Mouse (Mus musculus) left cerebral cortex, postnatal 4 days (tissue): ENCODE measurements around the gene Chn2. TPM values are rescaled to one million over a fixed set of nuclear protein-coding genes. Genes with fewer than 3 reads are reported as not detected.

Source experiments
- DNase-seq: peaks from one replicate; pipeline ENCODE4 v3.0.0-alpha.2; 2022
- intact Hi-C: fragments of 180-260 bp; cut with DNase I; formaldehyde crosslinking; loops from one replicate; pipeline ENCODE4 v1.15.1; 2025
- total RNA-seq, 2 experiments: library from RNA; stranded (reverse); gene quantifications; 2 replicates each; pipeline ENCODE4 v1.2.3; 2021

Gene Chn2
- total RNA-seq, 2 experiments from 2014 or later: 55.6 to 57.5 TPM

DNA sequence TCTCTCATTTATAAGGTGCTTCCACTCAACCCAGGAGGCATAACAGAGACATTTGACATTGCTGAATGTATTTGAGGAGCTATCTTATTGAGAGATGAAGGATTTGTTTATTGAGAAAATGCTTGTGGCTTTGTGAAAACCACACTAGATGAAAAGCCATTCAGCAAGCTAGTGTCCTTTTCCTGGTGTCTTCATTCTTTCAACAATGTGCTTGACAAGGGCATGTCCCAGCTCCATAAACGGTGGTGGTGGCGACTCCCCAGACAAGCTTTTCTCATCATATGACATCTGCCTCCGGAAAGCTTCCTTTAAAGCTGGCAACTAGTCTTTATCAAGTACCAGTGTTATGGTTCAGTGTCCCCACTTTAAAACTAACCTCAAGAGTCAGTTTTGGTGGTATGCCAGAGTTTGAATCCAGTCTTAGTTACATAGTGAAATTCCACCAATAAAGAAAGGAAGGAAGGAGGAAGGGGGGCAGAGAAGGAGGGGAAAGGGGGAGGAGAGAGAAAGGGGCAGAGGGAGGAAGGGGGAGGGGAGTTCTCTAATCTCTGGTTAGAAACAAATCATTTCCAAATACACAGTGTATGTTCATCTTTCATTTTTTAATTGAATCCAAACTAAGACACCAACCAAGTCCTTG is 286.0 kb downstream of the Chn2 start, which contains the start of gene Prr15:
Gene Prr15 (plus strand): TSS at position 590 of the 640 bp plus-strand sequence.
- no peak for DNase-seq
- intact Hi-C loops: no loop called here

DNA sequence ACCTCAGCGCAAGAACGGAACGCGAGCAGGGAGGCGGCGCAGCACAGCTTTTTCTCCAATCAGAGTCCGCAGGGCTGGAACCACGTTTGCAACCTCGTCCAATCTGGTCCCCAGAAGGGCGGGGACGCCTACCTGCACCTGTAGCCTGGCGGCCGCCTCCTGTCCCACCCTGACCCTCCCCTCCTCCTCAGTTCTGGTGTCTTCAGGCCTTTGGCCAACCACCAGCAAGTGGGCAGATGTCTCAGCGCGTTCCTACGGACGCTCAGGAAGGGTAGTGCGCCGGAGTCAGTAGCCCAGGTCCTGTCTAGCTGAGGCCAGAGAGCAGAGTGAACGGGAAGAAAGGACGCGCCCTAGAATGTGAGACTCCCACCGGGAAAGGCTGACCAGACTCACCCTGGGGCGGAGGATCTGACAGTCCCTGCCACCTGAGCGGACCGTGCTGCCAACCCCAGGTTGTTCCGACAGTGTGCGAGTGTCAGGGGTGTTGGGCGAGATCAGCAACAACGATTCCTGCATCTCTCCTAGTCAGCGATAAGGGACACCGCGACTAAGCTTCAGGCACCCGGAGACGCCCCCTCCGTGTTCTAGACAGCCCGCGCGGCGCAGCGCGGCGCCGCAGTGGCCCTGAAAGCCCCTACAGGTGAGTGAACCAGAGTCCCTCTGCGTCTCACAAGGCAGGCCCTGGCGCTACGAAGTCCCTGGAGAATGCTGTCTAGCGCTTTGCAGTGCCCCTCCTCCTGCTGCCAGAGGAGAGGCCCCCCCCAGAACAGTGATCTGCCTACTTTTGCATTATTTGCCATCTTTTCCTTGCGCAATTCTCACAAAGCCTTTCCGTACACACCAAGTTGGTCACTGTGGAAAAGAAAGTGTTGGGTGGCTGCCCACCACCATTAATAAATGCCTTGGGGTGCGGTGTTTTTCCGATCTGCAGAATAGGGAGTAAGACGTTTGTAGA is 287.6 kb downstream of the Chn2 start:
- DNase-seq: peak; percentile 35
- intact Hi-C loops: no loop called here

DNA sequence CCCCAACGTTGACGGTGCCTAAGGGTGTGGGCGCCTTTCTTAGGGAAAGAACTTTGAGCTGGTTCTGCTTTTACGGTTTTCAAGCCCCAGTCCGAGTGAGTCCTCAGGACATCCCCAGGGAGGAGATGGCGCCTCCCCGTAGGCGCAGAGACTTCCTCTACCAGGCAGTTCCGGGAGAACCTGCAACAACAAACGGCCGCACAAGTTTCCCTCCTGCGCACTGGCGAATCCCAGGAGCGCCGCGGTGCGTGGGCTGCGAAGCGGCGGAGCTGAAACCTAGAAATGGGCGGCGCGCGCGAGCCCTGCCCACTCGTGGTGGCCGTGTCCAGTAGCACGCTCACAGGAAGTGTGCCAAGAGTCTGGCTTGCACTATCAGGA is 288.3 kb downstream of the Chn2 start:
- peak; percentile 43 for DNase-seq
- intact Hi-C loops: no loop called here

DNA sequence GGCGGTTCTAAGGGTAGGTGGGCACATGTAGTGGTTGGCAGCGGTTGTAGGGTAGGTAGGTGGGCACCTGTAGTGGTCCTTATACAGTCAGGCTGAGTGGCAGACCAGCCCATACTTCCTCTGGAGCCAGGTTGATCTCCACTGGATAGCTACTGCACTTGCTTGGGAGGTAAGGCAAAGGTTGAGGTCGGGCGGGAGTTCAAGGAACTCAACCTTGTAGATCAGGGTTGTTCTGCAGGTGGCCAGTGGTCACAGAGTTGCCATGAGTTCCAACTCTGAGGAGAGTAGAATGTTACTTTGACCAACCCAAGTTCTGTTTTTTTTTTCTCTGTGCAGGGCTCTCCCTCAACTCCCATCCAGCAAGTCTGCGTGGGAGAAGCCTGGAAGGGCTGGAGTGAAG is 289.4 kb downstream of the Chn2 start:
- DNase-seq: no peak
- intact Hi-C loops: no loop called here

DNA sequence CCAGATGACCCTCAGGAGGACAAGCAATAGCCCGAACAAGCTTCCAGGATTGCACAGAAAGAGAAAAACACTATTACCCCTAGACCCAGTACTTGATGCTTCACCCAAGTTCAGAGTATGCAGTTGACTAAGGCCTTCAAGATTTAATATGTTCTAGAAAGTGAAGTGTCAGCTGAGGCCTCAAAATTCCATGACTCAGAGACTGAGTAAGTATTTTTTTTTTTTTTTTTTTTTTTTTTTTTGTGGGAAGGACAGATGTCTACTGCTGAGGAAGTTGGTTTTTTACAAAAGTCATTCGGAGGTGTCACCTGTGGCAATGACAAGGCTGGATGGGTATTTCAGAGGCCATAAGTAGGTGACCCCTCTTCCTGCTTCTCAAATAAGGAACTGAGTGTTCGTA is 290.2 kb downstream of the Chn2 start:
- intact Hi-C loops: no loop called here
- no peak for DNase-seq

DNA sequence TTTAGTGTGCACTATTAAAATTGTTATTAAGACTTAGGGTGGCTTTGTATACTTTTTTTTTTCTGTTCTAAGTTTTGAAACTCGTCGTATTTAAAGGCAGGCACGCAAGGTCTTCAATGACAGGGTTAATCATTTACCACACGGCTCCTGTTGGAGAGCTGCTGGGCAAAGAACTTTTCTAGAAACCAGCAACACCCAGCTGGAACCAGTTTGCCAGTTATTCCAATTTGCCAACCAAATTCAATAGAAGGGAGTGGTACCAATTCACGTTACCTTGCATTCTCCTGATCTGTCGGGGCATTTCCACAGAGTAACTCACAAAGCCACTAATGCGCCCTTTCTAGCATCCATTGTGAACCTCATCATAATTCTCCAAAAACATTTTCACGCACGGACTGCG is 290.8 kb downstream of the Chn2 start:
- intact Hi-C loops: no loop called here

DNA sequence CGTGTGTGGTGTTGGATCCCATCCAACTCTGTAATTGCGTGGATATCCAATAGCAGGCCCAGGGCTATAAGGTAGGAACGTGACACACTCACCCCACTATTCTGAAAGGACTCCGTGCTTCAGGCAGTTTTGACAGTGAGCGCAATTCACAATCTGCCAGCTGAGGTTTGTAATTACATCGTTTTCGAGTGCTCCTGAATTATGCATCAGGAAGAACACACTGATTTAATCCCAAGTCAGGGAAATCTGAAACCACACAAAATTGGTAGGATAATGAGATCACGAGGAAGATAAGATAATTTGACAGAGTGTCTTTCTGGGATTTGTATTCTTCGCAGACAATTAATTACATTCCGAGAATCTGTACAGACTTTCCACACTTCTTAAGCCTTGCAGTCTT is 292.4 kb downstream of the Chn2 start:
- intact Hi-C loops: no loop called here
- DNase-seq: no peak

More for the DNA sequence above, 290.8 kb downstream of the Chn2 start:
- DNase-seq: no peak

DNA sequence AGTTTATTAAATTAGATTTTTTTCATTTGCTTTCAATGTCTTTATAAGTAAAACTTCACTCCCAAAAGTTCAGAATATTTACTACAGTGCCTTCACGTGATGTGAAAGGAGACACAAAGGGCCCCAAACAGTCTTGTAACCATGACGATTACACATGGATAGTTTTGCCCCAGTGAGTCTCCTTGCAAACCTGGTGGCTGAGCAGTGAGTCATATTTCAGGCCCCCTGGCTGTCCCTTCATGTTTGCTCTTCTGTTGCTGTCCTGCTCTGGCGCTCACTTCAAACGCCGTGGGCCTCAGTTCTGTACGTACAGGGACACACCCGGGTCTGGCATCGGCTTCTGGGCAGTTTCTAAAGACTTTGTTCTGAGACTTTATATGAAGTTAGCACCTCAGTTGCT is 292.8 kb downstream of the Chn2 start:
- intact Hi-C loops: no loop called here
- DNase-seq: no peak

DNA sequence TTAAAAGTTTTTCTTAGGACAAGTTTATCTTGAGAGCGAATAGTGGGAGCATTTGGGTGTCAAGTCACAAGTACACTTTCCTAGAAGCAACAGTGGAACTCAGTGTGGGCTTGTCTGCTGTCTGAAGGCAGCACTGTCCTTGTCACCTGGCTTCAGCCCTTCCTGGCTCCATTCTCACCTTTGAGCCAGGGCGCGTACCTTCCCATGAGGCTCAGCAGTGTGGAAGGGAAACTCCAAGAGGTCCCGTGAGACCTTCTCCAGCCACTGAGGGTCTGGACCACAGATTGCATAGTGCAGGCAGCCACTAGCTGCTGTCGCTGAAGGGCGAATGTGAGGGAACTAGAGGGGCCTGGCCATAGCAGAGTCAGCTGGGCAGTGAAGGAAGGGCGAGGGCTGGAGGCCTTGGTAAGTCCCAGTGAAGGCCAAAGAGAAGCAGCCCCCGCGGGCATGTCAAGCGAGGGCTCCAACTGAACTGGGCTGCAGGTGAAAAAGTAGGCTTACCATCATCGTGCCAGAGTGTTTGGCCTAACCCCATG is 293.8 kb downstream of the Chn2 start:
- DNase-seq: no peak
- intact Hi-C loops: no loop called here

DNA sequence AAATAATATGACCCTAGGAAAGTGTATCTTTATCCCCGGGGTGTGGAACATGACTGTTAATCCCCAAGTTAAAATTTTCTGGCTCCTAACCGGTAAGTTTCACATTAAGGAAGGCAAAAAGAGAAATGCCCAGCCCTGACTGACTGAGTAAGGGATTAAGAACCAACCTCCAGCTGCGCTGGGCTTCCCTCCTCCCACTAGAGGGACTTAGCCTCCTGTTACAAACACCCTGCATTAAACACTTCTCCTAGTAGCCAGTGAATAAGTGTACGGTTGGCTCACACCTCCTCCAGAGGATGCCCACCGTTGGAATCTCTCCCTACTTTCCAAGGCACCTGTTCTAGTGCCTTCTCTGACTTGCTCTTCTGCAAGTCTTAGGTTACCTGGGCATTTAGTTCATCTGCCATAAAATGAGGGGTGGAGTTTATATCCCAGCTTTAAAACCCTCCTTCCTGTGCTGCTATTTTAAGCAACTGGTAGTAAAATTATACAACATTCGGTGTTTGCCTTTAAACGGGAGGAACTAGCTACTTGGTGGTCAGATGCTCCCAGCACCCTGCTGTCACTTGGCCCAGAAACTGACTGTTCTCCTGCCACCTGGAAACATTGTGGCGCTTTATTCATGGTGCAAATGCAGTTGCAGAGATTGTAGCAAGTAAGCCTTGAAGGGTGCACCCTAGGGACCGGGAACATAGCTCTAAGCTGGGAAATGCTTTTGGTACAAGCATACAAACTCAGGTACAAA is 294.5 kb downstream of the Chn2 start:
- no peak for DNase-seq
- intact Hi-C loops: no loop called here

DNA sequence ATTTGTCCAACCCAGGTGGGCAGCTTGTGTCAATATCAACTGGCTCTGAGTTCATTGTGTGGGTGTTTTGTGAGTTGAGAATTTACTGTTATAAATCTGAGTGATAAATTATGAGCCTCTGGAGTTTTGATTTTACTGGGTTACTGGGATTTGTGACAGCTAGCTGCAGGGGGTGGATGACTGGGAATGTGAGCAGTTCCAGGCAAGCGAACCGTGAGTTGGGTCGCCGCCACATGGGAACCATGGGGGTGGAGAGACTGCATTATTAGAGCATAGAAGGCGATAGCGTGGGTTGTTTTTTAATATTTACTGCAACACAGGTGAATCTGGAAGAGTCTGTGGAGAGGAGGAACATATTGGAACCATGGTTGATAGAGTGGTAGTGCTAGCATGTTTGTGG is 298.0 kb downstream of the Chn2 start:
- intact Hi-C loops: no loop called here

DNA sequence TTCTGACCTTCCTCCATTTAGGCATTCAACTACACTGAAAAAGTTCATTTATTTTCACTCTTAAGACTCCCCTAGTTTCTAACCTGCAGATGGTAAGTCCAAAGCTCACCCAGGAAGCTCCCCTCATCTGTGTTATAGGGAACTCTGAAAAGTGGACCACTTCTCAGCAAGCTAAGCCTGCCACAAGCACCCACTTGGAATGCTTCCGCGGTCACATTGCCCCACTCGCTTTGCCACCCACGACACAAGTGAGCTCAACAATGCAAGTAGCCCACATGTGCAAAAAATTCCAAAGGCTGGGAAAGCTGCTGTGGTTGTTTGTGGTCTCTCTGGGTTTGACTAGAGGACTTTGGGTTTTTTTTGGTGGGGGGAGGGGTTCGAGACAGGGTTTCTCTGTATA is 301.8 kb downstream of the Chn2 start:
- DNase-seq: no peak
- intact Hi-C loops: loop anchor here (5.0 kb wide), 1 partner anchor 439 kb away; no protein-coding TSS in a partner anchor

More for the DNA sequence above, 298.0 kb downstream of the Chn2 start:
- peak; percentile 27 for DNase-seq

DNA sequence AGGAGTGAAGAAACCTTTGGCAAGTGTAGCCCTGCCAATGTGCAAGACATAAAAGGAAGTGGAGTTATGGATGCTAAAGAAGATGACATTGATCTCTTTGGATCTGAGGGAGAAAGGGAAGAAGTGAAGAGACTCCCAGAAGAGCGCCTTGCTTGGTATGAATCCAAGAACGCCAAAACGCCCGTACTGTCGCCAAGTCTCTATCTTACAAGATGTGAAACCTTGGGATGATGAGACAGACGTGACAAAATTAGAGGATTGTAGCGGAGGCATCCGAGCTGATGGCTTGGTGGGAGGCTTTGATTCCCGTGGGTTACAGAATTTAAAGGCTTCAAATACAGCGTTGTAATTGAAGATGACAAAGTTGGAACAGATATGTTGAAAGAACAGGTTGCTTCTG is 302.9 kb downstream of the Chn2 start:
- DNase-seq: no peak
- intact Hi-C loops: loop anchor here (5.0 kb wide), 1 partner anchor 440 kb away; no protein-coding TSS in a partner anchor

Other genes with a start within 250 kb of the Chn2 start
- 10 to 100 TPM; 32.0 to 38.3 TPM for gene Tril, start 218.7 kb upstream of the Chn2 start, total RNA-seq
- gene Cpvl, start 60.9 kb upstream of the Chn2 start, total RNA-seq: not detected